Mouse (Mus musculus): ENCODE measurements around the gene Klhdc3.

The Klhdc3 gene

DNA sequence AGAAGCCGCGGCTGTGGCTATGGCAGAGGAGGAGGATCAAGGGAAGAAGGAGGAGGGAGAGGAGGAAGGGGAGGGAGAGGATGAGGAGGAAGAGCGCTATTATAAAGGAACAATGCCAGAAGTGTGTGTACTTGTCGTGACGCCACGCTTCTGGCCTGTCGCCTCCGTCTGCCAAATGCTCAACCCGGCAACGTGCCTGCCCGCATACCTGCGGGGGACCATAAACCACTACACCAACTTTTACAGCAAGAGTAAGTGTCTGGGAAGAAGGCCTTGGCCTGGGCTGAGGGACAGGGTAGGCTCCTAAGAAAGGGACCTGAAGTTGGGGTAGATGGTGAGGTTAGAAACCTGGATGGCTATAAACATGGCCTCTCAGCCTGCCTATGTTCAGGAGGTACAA lies 18.7 kb downstream of the Klhdc3 start:
- no peak for DNase-seq (ENCODE audit: extremely low read depth, low read depth, low spot score)

DNA sequence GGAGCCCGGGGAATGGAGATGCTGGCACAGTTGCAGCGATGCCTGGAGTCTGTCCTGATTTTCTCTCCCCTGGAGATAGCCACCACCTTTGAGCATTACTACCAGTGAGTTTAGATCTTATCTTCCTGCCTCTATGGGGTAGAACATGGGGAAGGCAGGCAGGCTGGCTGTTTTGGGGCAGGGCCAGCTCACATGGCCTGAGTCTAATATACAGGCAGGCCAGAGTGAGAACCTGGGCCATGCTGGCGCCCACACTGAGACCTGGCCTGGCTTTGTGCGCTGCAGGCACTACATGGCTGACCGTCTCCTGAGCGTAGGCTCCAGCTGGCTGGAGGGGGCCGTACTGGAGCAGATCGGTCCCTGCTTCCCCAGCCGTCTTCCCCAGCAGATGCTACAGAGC lies 19.4 kb downstream of the Klhdc3 start:
- no peak for DNase-seq (ENCODE audit: extremely low read depth, low read depth, low spot score)

DNA sequence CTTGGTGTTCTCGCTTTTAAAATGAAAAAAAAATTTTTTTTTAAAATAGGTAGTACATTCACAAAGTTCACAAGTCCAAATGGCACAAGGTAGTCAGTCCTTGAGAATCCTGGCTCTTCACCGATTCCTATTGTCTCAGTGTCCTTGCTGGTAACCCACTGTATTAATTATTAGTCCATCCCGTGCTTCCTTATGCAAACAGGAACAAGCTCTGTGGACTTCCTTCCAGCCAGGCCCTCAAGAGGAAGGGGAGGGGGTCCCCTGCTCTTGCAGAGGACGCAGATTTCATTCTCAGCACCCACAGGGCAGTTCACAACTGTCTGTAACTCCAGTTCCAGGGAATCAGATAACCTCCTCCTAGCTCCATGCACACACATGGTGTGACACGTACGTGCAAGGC lies 24.7 kb downstream of the Klhdc3 start:
- DNase-seq (ENCODE audit: extremely low read depth, low read depth, low spot score): no peak

- no peak for DNase-seq (ENCODE audit: extremely low read depth, low read depth, low spot score)
Measured at GRCm38 (mm10) chr17:46651755-46652547, 28.8 kb downstream of the Klhdc3 start.

DNA sequence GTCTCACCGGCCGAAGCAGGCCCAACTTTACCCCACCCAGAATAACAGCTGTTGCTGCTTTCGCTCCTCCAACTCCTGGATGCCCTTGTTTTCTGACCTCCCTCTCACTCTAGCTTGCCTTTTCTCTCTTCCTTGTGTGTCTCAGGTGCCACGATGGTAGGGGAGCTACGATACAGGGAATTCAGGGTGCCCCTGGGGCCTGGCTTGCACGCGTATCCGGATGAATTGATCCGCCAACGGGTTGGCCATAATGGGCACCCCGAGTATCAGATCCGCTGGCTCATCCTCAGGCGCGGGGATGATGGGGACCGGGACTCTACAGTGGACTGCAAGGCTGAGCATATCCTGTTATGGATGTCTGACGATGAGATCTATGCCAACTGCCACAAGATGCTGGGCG lies 29.4 kb downstream of the Klhdc3 start:
- DNase-seq (ENCODE audit: extremely low read depth, low read depth, low spot score): no peak

DNA sequence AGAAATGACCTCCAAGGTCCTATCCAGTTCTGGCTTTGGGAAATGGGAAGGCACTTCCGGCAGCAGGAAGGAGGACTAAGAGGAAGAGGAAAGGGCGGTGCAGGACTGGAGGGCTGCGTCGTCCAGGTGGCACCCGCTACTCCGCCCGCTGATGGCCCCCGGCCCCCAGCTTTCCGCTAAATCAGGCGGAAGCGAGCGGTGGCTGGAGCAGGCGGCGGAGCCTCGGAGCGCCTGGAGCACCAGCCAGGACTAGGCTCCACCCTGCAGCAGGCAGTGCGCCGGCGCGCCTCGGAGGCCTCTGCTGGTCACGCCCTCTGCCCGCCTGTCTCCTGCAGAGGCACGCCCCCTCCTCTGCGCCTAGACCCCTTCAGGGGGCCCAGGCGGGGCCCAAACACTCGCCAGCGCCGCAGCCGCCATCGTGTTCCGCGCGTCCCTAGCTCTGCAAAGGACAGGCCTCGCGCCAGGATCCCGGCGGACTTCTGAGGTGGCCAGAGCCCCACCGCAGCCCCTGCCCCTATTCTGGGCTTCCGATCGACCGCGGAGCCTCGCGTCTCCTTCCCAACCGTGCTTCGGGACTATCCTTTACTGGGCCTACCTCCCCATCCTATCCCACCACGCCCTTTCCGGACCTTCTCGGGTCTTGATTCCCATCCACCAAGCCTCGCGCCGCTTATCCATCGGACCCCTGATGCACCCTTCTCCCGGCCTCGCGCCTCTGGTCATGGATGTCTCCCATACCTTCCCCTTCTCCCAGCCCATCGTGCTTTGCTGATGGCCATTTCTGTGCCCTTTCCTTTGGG lies 30.3 kb downstream of the Klhdc3 start, which contains the start of gene Cul7:
Gene Cul7 (plus strand): TSS at position 106 of the 800 bp plus-strand sequence.
- DNase-seq (ENCODE audit: extremely low read depth, low read depth, low spot score): no peak

GRCm38 (mm10) chr17:46649811-46650210 lies 30.9 kb downstream of the Klhdc3 start:
- no peak for DNase-seq (ENCODE audit: extremely low read depth, low read depth, low spot score)

DNA sequence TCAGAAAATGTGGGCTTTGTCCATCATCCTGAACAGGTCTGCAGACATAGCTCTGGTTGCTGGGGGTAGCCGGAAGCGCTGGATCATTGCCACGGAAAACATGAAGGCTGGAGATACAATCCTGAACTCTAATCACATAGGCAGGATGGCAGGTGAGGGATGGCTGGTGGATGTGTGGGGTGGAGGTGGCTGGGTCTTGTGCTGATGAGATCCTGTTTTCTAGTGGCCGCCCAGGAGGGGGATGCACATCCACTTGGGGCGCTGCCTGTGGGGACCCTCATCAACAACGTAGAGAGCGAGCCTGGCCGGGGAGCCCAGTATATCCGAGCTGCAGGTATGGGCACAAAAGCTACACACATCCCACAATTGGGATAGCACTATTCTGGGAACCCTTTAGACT lies 32.3 kb downstream of the Klhdc3 start:
- DNase-seq (ENCODE audit: extremely low read depth, low read depth, low spot score): no peak

- DNase-seq (ENCODE audit: extremely low read depth, low read depth, low spot score): no peak
Measured at GRCm38 (mm10) chr17:46647279-46647678, 33.4 kb downstream of the Klhdc3 start.

DNA sequence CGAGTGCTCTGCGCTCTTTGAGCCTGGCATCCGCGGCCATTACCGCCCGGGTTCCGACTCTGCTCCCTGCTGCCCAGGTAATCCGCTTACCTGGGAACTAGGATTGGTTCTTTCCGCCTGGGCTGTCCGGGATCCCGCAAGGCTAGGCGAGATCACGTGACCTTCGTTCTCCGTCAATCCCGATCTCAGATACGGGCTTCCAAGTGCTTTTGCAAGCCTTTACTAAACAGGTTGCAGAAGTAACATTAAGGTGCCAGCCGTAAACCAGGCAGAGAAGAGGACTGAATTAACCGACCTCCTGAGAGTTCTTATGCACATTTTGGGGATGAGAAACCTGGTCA lies 34.4 kb downstream of the Klhdc3 start:
- DNase-seq (ENCODE audit: extremely low read depth, low read depth, low spot score): no peak

- DNase-seq (ENCODE audit: extremely low read depth, low read depth, low spot score): peak; percentile 59
Measured at GRCm38 (mm10) chr17:46645561-46646321, 35.0 kb downstream of the Klhdc3 start, which contains the start of the genes Klc4 and Mrpl2. Gene Klc4, minus strand, starts transcription at chr17:46646022. Gene Mrpl2, plus strand, starts transcription at chr17:46646229.

DNA sequence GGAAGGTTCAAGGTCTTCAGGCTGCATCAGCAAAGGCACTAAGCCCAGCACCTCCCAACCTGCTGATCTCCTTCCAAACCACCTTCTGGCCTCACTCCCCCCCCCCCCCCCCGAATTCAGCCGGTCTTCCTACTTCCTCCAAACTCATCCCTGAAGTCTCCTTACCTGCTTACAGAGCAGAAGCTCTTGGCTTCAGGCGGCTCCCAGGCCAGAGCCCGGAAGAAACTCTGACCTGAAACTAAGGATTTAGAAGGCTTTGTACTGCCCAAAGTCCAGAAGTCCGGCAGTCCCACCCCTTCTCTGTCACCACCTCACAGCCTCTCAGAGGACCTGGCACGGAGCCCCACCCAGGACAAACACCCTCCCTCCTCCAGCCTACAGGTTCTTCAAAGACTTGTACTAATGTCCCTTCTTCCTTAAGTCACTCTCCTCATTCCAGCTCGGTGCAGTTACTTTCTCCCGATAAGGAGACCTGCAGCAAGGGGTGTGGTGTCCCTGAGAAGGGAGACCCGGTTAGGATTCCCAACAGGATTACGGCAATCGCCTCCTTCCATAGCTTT lies 35.7 kb downstream of the Klhdc3 start:
- DNase-seq (ENCODE audit: extremely low read depth, low read depth, low spot score): no peak

DNA sequence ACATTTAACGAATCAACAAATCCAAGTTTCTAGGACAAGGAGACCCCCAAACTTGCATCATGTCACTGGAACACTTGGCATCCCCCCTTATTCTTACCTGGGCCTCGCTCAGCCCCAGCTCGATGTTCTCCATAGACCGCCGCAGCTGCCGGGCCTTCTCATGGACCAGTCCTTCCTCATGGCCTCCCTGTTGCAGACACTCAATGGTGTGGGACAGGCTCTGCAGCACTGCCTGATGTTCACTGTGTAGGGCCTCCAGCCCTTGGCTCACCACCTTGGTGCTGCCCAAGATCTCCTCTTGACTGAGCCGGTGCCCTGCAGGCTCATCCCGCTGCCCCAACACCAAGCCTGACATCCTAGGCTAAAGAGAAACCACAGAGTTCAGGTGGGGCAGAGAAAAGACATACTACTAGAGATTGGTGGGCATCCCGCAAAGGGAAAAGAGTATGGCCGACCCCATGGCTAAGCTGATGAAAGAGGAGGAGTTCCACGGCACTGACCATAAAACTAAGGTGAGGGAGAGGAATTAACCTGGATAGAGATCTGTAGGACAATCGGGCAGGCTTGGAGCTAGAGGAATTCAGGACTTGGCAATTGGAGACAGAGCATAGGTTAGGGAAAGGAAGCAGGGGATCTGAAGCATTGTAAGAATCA lies 36.4 kb downstream of the Klhdc3 start:
- DNase-seq (ENCODE audit: extremely low read depth, low read depth, low spot score): no peak

DNA sequence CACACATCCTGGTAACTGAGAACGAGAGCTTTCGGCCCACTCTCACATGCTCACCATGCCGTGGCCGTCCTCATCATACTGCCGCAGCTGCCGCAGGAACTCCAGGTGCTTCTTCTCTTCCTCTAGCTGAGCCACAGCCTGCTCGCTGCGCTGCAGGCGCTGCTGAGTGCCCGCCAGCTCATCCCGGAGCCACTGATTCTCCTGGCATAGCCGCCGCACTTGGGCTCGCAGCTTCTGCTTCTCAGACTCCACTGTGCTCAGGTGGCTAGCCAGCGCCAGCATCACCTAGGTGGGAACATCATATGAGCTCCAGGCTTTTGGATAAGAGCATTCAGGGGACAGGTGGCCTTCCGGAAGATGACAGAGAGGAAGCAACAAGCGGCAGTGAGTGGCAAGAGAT lies 38.7 kb downstream of the Klhdc3 start:
- no peak for DNase-seq (ENCODE audit: extremely low read depth, low read depth, low spot score)

DNA sequence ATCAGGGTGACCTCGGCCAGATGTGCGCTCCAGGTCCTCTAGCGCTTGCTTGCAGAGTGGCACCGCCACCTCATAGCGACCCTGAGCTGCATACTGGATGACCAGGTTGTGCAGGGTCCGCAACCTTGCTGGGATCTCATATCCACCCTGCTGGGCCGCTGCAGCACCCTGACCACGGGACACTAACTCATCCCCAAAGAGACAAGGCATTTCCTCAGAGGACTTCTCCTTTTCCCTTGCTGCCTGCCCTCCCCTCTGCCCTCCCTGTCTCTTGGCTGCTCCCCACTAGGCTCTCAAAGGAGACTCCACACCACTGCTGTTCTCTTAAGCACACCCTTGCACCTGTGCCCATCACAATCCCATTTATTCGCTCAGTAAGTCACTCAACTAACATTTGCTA lies 40.8 kb downstream of the Klhdc3 start:
- DNase-seq (ENCODE audit: extremely low read depth, low read depth, low spot score): no peak

- no peak for DNase-seq (ENCODE audit: extremely low read depth, low read depth, low spot score)
Measured at GRCm38 (mm10) chr17:46636831-46637523, 43.7 kb downstream of the Klhdc3 start.

DNA sequence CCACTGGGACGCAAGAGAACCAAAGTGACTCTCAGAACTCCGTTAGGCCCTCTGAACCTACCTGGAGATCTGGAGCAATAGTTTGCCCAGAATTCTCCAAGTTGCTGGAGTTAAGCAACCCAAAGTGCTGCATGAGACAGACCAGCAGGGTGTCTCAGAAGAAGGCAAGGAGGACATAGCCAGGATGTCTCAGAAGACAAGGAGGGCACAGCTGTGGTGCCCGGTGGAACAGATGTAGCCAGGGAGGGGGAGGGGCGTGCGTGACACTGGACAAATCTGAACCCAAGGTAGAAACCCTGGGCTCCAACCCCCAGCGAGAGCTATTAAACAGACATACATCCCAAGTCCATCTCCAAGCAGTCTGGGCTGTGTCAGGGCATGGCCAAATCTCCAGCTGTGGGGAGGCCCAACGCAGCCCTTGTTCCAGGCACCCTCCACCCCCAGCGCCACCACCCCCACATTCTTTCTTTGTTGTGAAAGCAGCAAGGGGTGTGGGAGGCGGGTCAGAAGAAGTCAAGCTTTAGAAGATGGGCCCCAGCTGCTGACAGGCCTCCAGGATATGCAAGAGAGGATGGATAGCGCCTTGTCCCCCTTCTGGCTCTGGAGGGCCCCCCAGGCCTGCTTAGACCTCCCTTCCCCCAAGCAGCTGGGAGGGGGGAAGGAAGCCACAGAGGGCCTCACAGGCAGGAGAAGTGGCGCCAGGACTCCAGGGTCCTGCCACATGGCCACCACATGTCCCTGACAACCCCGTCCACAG lies 50.9 kb downstream of the Klhdc3 start:
- no peak for DNase-seq (ENCODE audit: extremely low read depth, low read depth, low spot score)

GRCm38 (mm10) chr17:46628791-46629684 lies 51.7 kb downstream of the Klhdc3 start, which contains the start of gene Ptk7:
Gene Ptk7, minus strand, starts transcription at chr17:46629504.
- DNase-seq (ENCODE audit: extremely low read depth, low read depth, low spot score): no peak

Data from fat pad, adult 2 months (tissue).